Mouse (Mus musculus) MEL (cell line): ENCODE results near the gene Tlk2.

Source experiments
- CHD2 ChIP-seq: IDR thresholded peaks from 2 replicates; pipeline ENCODE4 v1.6.1; 2011; ENCODE audit warnings: low read length, improper control_type of control experiment
- CTCF ChIP-seq, 3 experiments: IDR thresholded peaks in 2 of 3; conservative IDR thresholded peaks in 1 of 3; 2 replicates each; pipeline ENCODE4 v1.5.1; 2011 to 2012; ENCODE audit warnings: low read length in 3 of 3, low read depth in 2 of 3, mild to moderate bottlenecking in 2 of 3, improper control_type of control experiment in 1 of 3, inconsistent platforms in 1 of 3, mixed read lengths in 1 of 3, moderate library complexity in 1 of 3; ENCODE audit not compliant: control insufficient read depth in 1 of 3, insufficient read depth in 1 of 3, poor library complexity in 1 of 3, severe bottlenecking in 1 of 3
- EP300 ChIP-seq, 2 experiments: IDR thresholded peaks; 2 replicates each; pipeline ENCODE4 v1.6.1; 2011; ENCODE audit warnings: improper control_type of control experiment in 2 of 2, low read length in 2 of 2, low read depth in 1 of 2, mild to moderate bottlenecking in 1 of 2
- GABPA ChIP-seq: IDR thresholded peaks from 2 replicates; pipeline ENCODE4 v1.6.1; 2012; ENCODE audit warnings: low read depth, mild to moderate bottlenecking, inconsistent platforms, low read length, improper control_type of control experiment, moderate library complexity
- NELFE ChIP-seq: IDR thresholded peaks from 2 replicates; pipeline ENCODE4 v1.6.1; 2011; ENCODE audit warnings: low read depth, low read length, improper control_type of control experiment
- POLR2A ChIP-seq, 2 experiments: IDR thresholded peaks; 2 replicates each; pipeline ENCODE4 v1.6.1; 2011 to 2012; ENCODE audit warnings: low read length in 2 of 2, mild to moderate bottlenecking in 2 of 2, control low read depth in 1 of 2, improper control_type of control experiment in 1 of 2, low read depth in 1 of 2, moderate library complexity in 1 of 2; ENCODE audit not compliant: control insufficient read depth in 1 of 2, insufficient read depth in 1 of 2, poor library complexity in 1 of 2
- TAL1 ChIP-seq: IDR thresholded peaks from 2 replicates; pipeline ENCODE4 v1.6.1; 2012; ENCODE audit warnings: mild to moderate bottlenecking, inconsistent platforms, low read length, moderate library complexity, mixed read lengths
- TBP ChIP-seq: IDR thresholded peaks from 2 replicates; pipeline ENCODE4 v1.8.0; 2011; ENCODE audit warnings: low read depth, low read length, improper control_type of control experiment
- USF1 ChIP-seq: IDR thresholded peaks from 2 replicates; pipeline ENCODE4 v1.6.1; 2014; ENCODE audit warnings: low read depth, mild to moderate bottlenecking, inconsistent platforms, low read length, improper control_type of control experiment, moderate library complexity
- ZMIZ1 ChIP-seq: IDR thresholded peaks from 2 replicates; pipeline ENCODE4 v1.6.1; 2012; ENCODE audit warnings: low read depth, mild to moderate bottlenecking, inconsistent platforms, low read length, improper control_type of control experiment, moderate library complexity

- TF ChIP-seq TAL1 = no peak
- no peak for TF ChIP-seq CTCF (IDR thresholded peaks at IDR 0.05 in 2 of 3, conservative IDR thresholded peaks at IDR 0.05 in 1 of 3; ENCODE audit: control insufficient read depth in 1 of 3, insufficient read depth in 1 of 3, low read depth in 2 of 3, low read length in 3 of 3, poor library complexity in 1 of 3, severe bottlenecking in 1 of 3)
- no peak for TF ChIP-seq CHD2
- peak; percentile 68 to 71 for TF ChIP-seq EP300 (IDR thresholded peaks at IDR 0.05; ENCODE audit: low read depth in 1 of 2, low read length in 2 of 2)
- TF ChIP-seq NELFE = peak; percentile 57
- 0 out of 2 replicates have a peak, but pooled peaks have one; percentile 51 for TF ChIP-seq ZMIZ1
- no peak for TF ChIP-seq USF1
- peak in 1 of 2 experiments; percentile 51; a peak in 2 of 4 replicates for TF ChIP-seq POLR2A (IDR thresholded peaks at IDR 0.05; ENCODE audit: control insufficient read depth in 1 of 2, insufficient read depth in 1 of 2, low read depth in 1 of 2, low read length in 2 of 2, poor library complexity in 1 of 2)
- no peak for TF ChIP-seq GABPA
- TF ChIP-seq TBP = 0 out of 2 replicates have a peak, but pooled peaks have one; percentile 3
Observed at GRCm38 (mm10) chr11:105156748-105157267, 21.8 kb upstream of the Tlk2 start.
